Mouse (Mus musculus): ENCODE measurements at regions not wholly inside any gene's neighbourhood (a gene's known extent, or its start where the extent isn't known, plus 50 kb on each side); places are given as distances from the start of the nearest gene placed in this dataset.

GRCm38 (mm10) chr11:111155023-111155422 lies 89.1 kb downstream of the Kcnj2 start:
- no peak for DNase-seq (ENCODE audit: low spot score in 2 of 2)

- DNase-seq (ENCODE audit: low spot score in 2 of 2): no peak
Measured at GRCm38 (mm10) chr11:111155747-111156146, 89.8 kb downstream of the Kcnj2 start.

- no peak for DNase-seq (ENCODE audit: low spot score in 2 of 2)
Measured at GRCm38 (mm10) chr11:111159299-111159698, 93.3 kb downstream of the Kcnj2 start.

GRCm38 (mm10) chr11:111164907-111165306 lies 98.9 kb downstream of the Kcnj2 start:
- DNase-seq (ENCODE audit: low spot score in 2 of 2): no peak

GRCm38 (mm10) chr11:111170174-111170800 lies 104.3 kb downstream of the Kcnj2 start:
- DNase-seq (ENCODE audit: low spot score in 2 of 2): no peak

- DNase-seq (ENCODE audit: low spot score in 2 of 2): no peak
Measured at GRCm38 (mm10) chr11:111173525-111173924, 107.6 kb downstream of the Kcnj2 start.

- DNase-seq (ENCODE audit: low spot score in 2 of 2): no peak
Measured at GRCm38 (mm10) chr11:111175566-111175965, 109.6 kb downstream of the Kcnj2 start.

- no peak for DNase-seq (ENCODE audit: low spot score in 2 of 2)
Measured at GRCm38 (mm10) chr11:111177516-111177915, 111.6 kb downstream of the Kcnj2 start.

- no peak for DNase-seq (ENCODE audit: low spot score in 2 of 2)
Measured at GRCm38 (mm10) chr11:111197422-111197821, 131.5 kb downstream of the Kcnj2 start.

GRCm38 (mm10) chr11:111200512-111200911 lies 134.5 kb downstream of the Kcnj2 start:
- DNase-seq (ENCODE audit: low spot score in 2 of 2): no peak

GRCm38 (mm10) chr11:111202780-111203179 lies 136.8 kb downstream of the Kcnj2 start:
- DNase-seq (ENCODE audit: low spot score in 2 of 2): no peak

- DNase-seq (ENCODE audit: low spot score in 2 of 2): no peak
Measured at GRCm38 (mm10) chr11:111210565-111210964, 144.6 kb downstream of the Kcnj2 start.

GRCm38 (mm10) chr11:111212038-111212701 lies 146.2 kb downstream of the Kcnj2 start:
- DNase-seq (ENCODE audit: low spot score in 2 of 2): no peak

GRCm38 (mm10) chr11:111212702-111213328 lies 146.9 kb downstream of the Kcnj2 start:
- DNase-seq (ENCODE audit: low spot score in 2 of 2): no peak

- no peak for DNase-seq (ENCODE audit: low spot score in 2 of 2)
Measured at GRCm38 (mm10) chr11:111215006-111215405, 149.0 kb downstream of the Kcnj2 start.

- no peak for DNase-seq (ENCODE audit: low spot score in 2 of 2)
Measured at GRCm38 (mm10) chr11:111223834-111224233, 157.9 kb downstream of the Kcnj2 start.

- no peak for DNase-seq (ENCODE audit: low spot score in 2 of 2)
Measured at GRCm38 (mm10) chr11:111227305-111227704, 161.3 kb downstream of the Kcnj2 start.

- DNase-seq (ENCODE audit: low spot score in 2 of 2): no peak
Measured at GRCm38 (mm10) chr11:111236741-111237140, 170.8 kb downstream of the Kcnj2 start.

GRCm38 (mm10) chr11:111239784-111240183 lies 173.8 kb downstream of the Kcnj2 start:
- no peak for DNase-seq (ENCODE audit: low spot score in 2 of 2)

GRCm38 (mm10) chr11:111252226-111252625 lies 186.3 kb downstream of the Kcnj2 start:
- no peak for DNase-seq (ENCODE audit: low spot score in 2 of 2)

GRCm38 (mm10) chr11:111256596-111256995 lies 190.6 kb downstream of the Kcnj2 start:
- no peak for DNase-seq (ENCODE audit: low spot score in 2 of 2)

- DNase-seq (ENCODE audit: low spot score in 2 of 2): no peak
Measured at GRCm38 (mm10) chr11:111260691-111261383, 194.9 kb downstream of the Kcnj2 start.

Measured in urinary bladder, postnatal 36 days (tissue).